Mouse (Mus musculus) lung, embryonic 14.5 days (tissue): Measurements from ENCODE around the gene Rufy3. TPM values are rescaled to one million over a fixed set of nuclear protein-coding genes. Genes with fewer than 3 reads are reported as not detected.

ENCODE experiments used
- ATAC-seq: fragments of 200-750 bp; cut with Nextera tagmentation; 2 replicates; pipeline ENCODE4 v1.8.0; 2017; ENCODE audit warnings: mild to moderate bottlenecking, moderate TSS enrichment, moderate library complexity; ENCODE audit not compliant: insufficient read depth
- DNase-seq: peaks from one replicate; pipeline ENCODE4 v3.0.0-alpha.2; 2015
- H3K27ac ChIP-seq: fragments of 300-500 bp; sonication (generic); 2 replicates; pipeline ENCODE4 v1.5.1; 2014; ENCODE audit warnings: low read depth, mild to moderate bottlenecking, moderate library complexity
- H3K27me3 ChIP-seq: fragments of 300-500 bp; sonication (generic); 2 replicates; pipeline ENCODE4 v1.6.1; 2014; ENCODE audit warnings: low read length, control low read depth; ENCODE audit not compliant: insufficient read depth
- H3K36me3 ChIP-seq: fragments of 300-500 bp; sonication (generic); 2 replicates; pipeline ENCODE4 v1.6.1; 2014; ENCODE audit warnings: control low read depth; ENCODE audit not compliant: insufficient read depth
- H3K4me1 ChIP-seq: fragments of 300-500 bp; sonication (generic); 2 replicates; pipeline ENCODE4 v1.6.1; 2014; ENCODE audit warnings: antibody characterized with exemption, control low read depth; ENCODE audit not compliant: insufficient read depth
- H3K4me2 ChIP-seq: fragments of 300-500 bp; sonication (generic); 2 replicates; pipeline ENCODE4 v1.6.1; 2014; ENCODE audit warnings: mild to moderate bottlenecking
- H3K4me3 ChIP-seq: fragments of 300-500 bp; sonication (generic); 2 replicates; pipeline ENCODE4 v1.5.1; 2014; ENCODE audit warnings: low read depth, low read length
- H3K9ac ChIP-seq: fragments of 300-500 bp; sonication (generic); 2 replicates; pipeline ENCODE4 v1.6.1; 2014
- H3K9me3 ChIP-seq: fragments of 300-500 bp; sonication (generic); 2 replicates; pipeline ENCODE4 v1.6.1; 2016; ENCODE audit warnings: low read depth, low read length, control low read depth
- CTCF ChIP-seq: IDR thresholded peaks from 2 replicates; pipeline ENCODE4 v1.5.1; 2016; ENCODE audit warnings: antibody characterized with exemption, low read depth
- WGBS: fragments of 180-500 bp; shearing (Covaris S2); extraction: QIAGEN DNeasy Blood & Tissue Kit; methylation state at CpG from one replicate; pipeline ENCODE4 v1.1.7; 2014; 5-methylcytosine and 5-hydroxymethylcytosine counted together
- polyA plus RNA-seq: library from polyadenylated mRNA; unstranded; fragments of >200 nt; fragmentation: Nextera tagmentation; extraction: Ambion mirVana; gene quantifications from 2 replicates; pipeline ENCODE4 v1.2.1, GENCODE M21; 2014

Gene Rufy3
- polyA plus RNA-seq, 1 experiment from 2014 or later = 14.0 TPM

DNA sequence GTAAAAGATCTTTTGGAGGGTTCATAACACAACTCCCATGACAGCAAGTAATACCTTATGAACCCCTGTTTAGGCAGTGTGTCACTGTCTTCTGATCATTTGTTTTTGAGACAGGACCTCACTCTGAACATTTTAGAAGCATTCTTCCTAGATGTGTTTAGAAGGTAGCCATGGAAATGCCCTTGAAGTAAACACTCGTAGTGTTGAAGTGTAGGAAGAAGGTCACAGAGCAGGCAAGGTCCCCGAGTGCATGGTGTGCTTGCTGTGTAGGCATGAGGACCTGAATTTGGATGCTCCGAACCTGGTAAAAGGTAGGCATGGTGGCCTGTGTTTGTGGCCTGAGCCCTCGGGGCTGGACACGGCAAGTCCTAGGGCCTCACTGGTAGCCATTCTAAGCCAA, 66.7 kb downstream of the Rufy3 start:
- H3K4me1 ChIP-seq = no peaks in the 10 kb centered on the region
- no peak overlapping the region for H3K4me3 ChIP-seq
- H3K36me3 ChIP-seq = peaks cover 43% of the 10 kb centered on the region
- H3K27me3 ChIP-seq = no peaks in the 10 kb centered on the region
- no peak overlapping the region for H3K4me2 ChIP-seq
- ATAC-seq (no peak), DNase-seq (no peak)
- no peaks in the 10 kb centered on the region for H3K9me3 ChIP-seq
- no peak overlapping the region for H3K27ac ChIP-seq
- no peak for TF ChIP-seq CTCF
- WGBS = 73% methylated on average over 5 of the region's 5 CpGs
- no peak overlapping the region for H3K9ac ChIP-seq

DNA sequence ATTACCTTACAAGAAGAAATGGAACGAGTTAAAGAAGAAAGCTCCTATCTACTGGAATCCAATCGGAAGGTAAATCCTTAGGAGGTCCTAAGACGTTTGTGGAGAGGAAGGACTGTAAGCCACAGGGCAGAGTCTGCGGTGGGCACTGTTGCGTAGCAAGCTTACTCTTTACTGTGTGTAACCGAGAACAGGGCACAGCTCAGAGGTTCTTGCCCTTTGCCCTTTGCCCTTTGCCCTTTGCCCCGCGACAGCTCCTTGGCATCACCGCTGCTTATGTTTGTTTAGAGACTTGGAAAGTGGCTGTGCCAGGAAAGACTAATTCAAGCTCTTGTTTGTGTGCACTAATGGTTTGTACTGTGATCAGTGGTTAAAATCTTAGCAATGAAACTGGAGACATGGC, 67.6 kb downstream of the Rufy3 start:
- 74% methylated on average over 9 of the region's 9 CpGs for WGBS
- DNase-seq (no peak), ATAC-seq (no peak)
- TF ChIP-seq CTCF = no peak
- peaks cover 46% of the 10 kb centered on the region for H3K36me3 ChIP-seq
- H3K4me3 ChIP-seq = no peak overlapping the region
- no peak overlapping the region for H3K27ac ChIP-seq
- no peak overlapping the region for H3K9ac ChIP-seq
- no peaks in the 10 kb centered on the region for H3K4me1 ChIP-seq
- no peak overlapping the region for H3K4me2 ChIP-seq
- H3K27me3 ChIP-seq = no peaks in the 10 kb centered on the region
- H3K9me3 ChIP-seq = no peaks in the 10 kb centered on the region

DNA sequence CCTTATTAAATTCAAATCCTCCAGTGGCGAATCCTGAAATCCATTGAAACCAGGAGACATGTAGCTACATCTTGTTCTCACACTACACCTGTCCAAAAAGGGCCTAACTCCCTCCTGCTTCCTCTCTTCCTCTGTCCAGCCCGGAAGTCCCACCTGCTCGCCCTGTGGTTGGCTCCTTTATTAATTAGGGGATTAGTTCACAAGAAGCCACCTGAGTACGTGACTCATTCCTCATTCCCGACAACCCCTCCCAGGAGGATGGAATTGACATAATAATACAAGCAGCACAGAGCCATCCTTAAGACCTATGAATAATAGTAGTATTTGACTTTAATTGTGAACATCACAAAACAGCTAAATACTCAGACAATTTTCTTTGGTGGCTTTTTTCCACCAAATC, 69.2 kb downstream of the Rufy3 start:
- no peak for ATAC-seq
- 86% methylated on average over 5 of the region's 5 CpGs for WGBS
- Histone ChIP-seq H3K9ac (no peak overlapping the region), H3K9me3 (no peaks in the 10 kb centered on the region), H3K4me1 (no peaks in the 10 kb centered on the region), H3K27ac (no peak overlapping the region), H3K27me3 (no peaks in the 10 kb centered on the region), H3K4me2 (no peak overlapping the region), H3K36me3 (peaks cover 39% of the 10 kb centered on the region), H3K4me3 (no peak overlapping the region)
- no peak for TF ChIP-seq CTCF
- no peak for DNase-seq

- Histone ChIP-seq H3K27ac (no peak overlapping the region), H3K9me3 (no peaks in the 10 kb centered on the region), H3K4me2 (no peak overlapping the region), H3K27me3 (no peaks in the 10 kb centered on the region), H3K4me3 (no peak overlapping the region), H3K4me1 (no peaks in the 10 kb centered on the region), H3K36me3 (peaks cover 27% of the 10 kb centered on the region), H3K9ac (no peak overlapping the region)
- ATAC-seq (no peak), DNase-seq (no peak)
- 67% methylated on average over 9 of the region's 9 CpGs for WGBS
- no peak for TF ChIP-seq CTCF
Observed at GRCm38 (mm10) chr5:88642786-88643185, 77.9 kb downstream of the Rufy3 start.

DNA sequence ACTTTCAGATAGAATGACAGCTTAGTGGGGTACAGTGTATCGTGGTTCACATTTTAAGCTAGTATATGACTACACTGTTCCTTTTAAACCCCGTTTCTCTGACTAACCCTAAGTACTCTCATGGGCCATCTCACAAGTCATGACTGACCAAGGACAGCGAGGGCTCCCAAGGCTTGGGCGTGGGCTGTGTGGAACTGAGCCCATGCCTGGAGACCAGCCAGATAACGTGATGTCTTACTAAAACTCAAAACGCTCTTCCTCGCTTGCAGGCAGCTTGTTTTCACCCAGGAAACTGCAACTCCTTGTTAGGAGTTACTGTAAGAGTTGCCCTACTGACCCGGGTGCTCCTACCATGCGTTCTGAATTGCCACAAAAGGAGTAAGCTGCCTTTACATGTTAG, 78.7 kb downstream of the Rufy3 start:
- Histone ChIP-seq H3K27me3 (no peaks in the 10 kb centered on the region), H3K9me3 (no peaks in the 10 kb centered on the region), H3K9ac (no peak overlapping the region), H3K36me3 (peaks cover 28% of the 10 kb centered on the region), H3K4me3 (no peak overlapping the region), H3K4me1 (no peaks in the 10 kb centered on the region), H3K27ac (no peak overlapping the region), H3K4me2 (no peak overlapping the region)
- DNase-seq (no peak), ATAC-seq (no peak)
- TF ChIP-seq CTCF = no peak
- WGBS = 93% methylated on average over 9 of the region's 9 CpGs

DNA sequence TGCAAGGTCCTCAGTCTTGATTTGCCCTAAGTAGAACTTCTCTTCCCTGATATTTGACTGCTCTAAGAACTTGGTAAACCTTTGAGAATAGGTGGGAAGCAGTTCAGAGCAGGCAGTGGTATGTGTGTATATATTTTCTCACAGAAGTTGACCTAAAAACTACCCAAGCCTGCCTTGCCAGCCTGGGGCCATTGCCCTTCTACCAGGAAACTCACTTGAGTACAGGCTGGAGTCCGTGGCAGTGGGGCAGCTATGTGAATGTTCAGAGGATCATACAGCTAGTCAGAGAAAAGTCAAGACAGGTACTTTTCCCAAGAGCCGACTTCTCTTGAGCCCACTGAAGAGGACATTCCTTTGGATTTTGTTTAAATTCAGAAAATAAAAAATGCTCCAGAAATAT, 80.1 kb downstream of the Rufy3 start:
- no peak overlapping the region for H3K4me2 ChIP-seq
- ATAC-seq (no peak), DNase-seq (no peak)
- H3K9me3 ChIP-seq = no peaks in the 10 kb centered on the region
- H3K4me3 ChIP-seq = no peak overlapping the region
- no peaks in the 10 kb centered on the region for H3K27me3 ChIP-seq
- TF ChIP-seq CTCF = no peak
- H3K9ac ChIP-seq = no peak overlapping the region
- peaks cover 27% of the 10 kb centered on the region for H3K36me3 ChIP-seq
- H3K27ac ChIP-seq = no peak overlapping the region
- WGBS = 73% methylated on average over 2 of the region's 2 CpGs
- H3K4me1 ChIP-seq = no peaks in the 10 kb centered on the region

GRCm38 (mm10) chr5:88645405-88645804, 80.6 kb downstream of the Rufy3 start:
- Histone ChIP-seq H3K9me3 (no peaks in the 10 kb centered on the region), H3K4me1 (no peaks in the 10 kb centered on the region), H3K4me3 (no peak overlapping the region), H3K9ac (no peak overlapping the region), H3K36me3 (peaks cover 29% of the 10 kb centered on the region), H3K4me2 (no peak overlapping the region), H3K27ac (no peak overlapping the region), H3K27me3 (no peaks in the 10 kb centered on the region)
- no peak for DNase-seq
- no peak for ATAC-seq
- 60% methylated on average over 5 of the region's 5 CpGs for WGBS
- TF ChIP-seq CTCF = no peak
